Mouse (Mus musculus): Measurements from ENCODE around the gene Nav2.

Nav2 gene

DNA sequence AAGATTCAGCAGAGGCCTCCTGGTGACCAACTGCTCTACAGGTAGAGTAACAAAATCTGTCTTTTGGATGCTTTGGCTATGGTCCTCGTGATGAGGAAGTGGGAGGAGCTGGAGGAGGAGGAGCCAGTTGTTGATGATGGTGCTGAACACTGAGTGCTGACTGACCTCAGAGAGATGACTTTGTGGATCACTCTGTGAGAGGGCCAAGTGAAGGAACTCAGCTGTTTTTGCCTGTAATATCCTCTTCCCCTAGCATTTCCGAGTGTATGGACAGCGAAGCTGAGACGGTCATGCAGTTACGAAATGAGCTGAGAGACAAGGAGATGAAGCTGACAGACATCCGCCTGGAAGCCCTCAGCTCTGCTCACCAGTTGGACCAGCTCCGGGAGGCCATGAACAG lies 674.0 kb downstream of the Nav2 start:
- no peak for DNase-seq

DNA sequence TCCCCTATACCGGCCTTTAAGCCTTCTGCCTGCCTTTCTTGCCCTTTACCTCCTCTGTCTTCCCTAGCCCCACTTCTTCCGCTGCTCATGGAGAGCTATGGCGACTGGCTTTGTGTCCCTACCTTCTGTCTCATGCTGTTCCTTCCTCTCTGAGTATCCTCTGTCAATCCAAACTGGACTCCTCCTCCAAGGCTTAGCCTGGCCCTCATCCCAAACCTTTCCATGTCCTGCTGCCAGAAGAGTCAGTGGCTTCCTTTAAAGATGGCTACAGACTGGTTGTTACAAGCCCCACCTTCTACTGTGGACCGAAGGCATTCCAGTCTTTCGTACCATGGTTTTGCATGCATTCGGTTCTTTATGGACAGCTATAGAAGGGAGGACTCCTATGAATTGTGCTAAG lies 674.7 kb downstream of the Nav2 start:
- DNase-seq: peak in 1 of 2 experiments; percentile 44

GRCm38 (mm10) chr7:49586530-49587120 lies 678.1 kb downstream of the Nav2 start:
- DNase-seq: no peak

GRCm38 (mm10) chr7:49589635-49590034 lies 681.1 kb downstream of the Nav2 start:
- peak; percentile 42 to 65 for DNase-seq

DNA sequence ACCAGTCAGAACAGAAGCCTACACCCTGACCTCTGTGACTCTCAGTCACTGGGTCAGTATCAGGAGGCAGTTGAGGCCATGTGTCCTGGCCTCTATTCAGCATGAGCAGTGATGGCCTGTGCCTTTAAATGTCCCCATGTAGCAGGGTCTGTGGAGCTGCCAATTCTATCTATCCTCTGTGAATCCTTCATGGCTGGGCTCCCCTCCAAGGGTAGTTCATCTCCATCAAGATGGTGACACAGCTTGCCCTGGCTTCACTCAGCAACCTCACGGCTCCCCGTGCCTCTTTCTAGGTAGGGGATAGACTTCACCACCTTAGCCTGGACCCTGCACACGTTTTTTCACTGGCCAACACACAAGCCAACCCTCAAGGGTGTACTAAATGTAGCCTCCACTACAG lies 689.3 kb downstream of the Nav2 start:
- peak in 1 of 2 experiments; percentile 65 for DNase-seq

DNA sequence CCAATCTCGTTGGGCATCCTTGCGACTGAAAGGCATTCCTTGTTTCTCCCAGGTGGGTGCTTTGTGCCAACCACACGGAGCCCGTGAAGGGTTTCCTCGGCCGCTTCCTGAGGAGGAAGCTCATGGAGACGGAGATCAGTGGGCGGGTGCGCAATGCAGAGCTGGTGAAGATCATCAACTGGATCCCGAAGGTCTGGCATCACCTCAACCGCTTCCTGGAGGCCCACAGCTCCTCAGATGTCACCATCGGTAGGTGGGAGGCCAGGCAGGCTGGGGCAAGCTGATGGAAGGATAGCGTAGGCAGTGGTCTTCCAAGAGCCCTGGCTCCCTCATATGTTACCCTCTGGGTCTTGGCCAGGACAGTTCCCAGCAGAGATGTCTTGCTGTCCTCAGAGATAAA lies 689.7 kb downstream of the Nav2 start:
- peak; percentile 41 to 43 for DNase-seq

DNA sequence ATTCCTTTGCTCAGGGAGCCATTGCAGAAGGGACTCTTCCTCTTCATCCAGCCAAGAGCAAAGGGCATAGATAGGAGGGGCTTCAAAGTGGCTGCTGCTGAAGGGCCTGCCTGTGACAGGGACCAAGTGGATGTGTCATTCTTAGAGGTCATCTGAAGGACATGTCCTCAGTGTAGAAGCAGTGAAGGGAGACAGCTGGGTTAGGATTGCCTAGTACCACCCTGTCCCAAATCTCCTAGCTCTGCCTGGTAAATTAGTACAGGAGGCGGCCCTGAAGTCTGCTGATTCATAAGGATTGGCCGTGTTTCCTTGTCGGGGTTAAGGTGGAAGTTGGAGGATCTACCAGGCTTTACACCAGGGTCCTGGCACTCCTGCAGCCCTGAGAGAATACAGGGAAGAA lies 691.4 kb downstream of the Nav2 start:
- no peak for DNase-seq

DNA sequence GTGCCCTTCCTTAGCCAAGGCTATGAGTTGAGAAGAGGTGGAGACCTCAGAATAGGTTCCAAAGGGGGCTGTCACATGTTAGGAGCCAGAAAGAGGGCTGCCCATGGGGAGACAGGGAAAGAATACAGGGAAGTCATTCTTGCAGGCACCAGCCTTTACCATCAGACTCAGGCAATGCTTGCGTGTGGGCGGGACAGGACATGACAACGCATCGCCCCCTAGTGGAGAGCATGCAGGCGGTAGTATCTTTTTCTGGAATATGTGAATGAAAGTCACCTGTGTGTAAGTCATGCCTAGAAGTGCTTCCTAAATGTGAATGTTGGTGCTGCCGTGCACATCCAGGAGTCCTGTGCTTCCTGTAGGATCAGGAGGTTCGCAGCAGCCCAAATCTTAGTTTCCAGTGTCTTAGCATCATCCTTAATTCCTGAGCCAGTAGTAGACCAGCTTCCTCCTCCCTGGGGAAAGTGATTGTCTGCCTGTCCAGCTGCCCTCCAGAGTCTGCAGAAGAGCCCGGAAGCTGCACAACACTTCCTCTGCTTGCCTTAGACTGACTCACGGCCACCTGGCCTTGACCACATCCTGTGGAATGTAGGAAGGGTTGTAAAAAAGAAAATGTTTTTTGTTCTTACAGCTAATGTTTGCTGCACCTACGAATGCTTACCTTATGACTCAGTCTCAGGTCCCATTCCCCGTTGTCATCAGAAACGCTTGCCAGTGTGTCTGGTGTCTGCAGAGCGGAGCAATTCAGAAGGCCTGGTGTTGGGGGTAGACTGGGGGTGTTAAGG lies 692.9 kb downstream of the Nav2 start:
- peak; percentile 66 to 83 for DNase-seq

- no peak for DNase-seq
Observed at GRCm38 (mm10) chr7:49604244-49604643, 695.7 kb downstream of the Nav2 start.

GRCm38 (mm10) chr7:49604965-49605795 lies 696.7 kb downstream of the Nav2 start:
- peak; percentile 38 to 59 for DNase-seq

- DNase-seq: peak; percentile 59 to 78
Observed at GRCm38 (mm10) chr7:49616258-49616735, 707.8 kb downstream of the Nav2 start.

DNA sequence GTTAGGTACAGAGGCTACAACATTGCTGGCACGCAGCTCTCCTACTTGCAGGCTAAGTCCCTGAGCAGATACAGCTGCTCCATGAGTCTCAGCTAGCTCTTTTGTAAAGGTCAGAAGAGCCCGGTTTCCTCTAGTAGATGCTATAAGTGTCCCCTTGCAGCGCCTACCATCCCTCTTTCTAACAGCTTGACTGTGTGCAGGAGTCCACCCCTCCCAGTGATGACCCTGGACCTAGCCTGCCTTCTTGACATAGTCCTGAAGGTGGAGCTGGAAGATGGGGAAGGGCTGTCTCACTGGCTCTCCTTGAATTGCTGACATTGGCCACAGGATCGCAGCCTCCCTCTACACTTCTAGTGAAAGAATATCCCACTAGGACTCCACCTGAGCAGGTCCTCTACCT lies 708.6 kb downstream of the Nav2 start:
- DNase-seq: no peak

GRCm38 (mm10) chr7:49620160-49620559 lies 711.6 kb downstream of the Nav2 start:
- DNase-seq: no peak

- no peak for DNase-seq
Observed at GRCm38 (mm10) chr7:49631885-49632284, 723.4 kb downstream of the Nav2 start.

- DNase-seq: no peak
Observed at GRCm38 (mm10) chr7:49632391-49632790, 723.9 kb downstream of the Nav2 start.

- DNase-seq: no peak
Observed at GRCm38 (mm10) chr7:49633375-49633956, 725.0 kb downstream of the Nav2 start.

GRCm38 (mm10) chr7:49634291-49635073 lies 726.0 kb downstream of the Nav2 start:
- no peak for DNase-seq

- no peak for DNase-seq
Observed at GRCm38 (mm10) chr7:49635074-49635621, 726.6 kb downstream of the Nav2 start.

- DNase-seq: no peak
Observed at GRCm38 (mm10) chr7:49635971-49636370, 727.5 kb downstream of the Nav2 start.

- DNase-seq: no peak
Observed at GRCm38 (mm10) chr7:49636491-49637115, 728.1 kb downstream of the Nav2 start, which contains the start of gene Dbx1. Gene Dbx1, minus strand, starts transcription at chr7:49636849.

DNA sequence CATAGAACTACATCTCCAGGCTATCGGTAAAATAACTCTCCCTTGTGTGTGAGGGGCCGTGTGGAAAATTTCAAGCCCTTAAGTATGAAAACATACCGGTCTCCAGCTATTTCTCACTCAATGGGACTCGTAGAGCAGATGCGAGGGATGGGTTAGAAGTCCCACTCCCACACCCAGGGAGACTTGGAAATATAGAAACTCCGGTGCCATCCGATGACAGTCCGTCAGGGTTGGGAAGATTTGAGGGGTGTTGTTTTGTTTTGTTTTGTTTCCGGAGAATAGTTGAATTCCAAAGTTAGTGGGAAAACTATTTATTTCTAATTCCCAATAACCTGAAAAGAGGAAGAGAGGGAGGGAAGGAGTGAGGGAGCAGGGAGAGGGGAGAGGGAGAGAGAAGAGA lies 728.8 kb downstream of the Nav2 start:
- DNase-seq: no peak
